Mouse (Mus musculus) G1E (cell line): ENCODE measurements around the gene Rps2.

Experiments used
- CTCF ChIP-seq: IDR thresholded peaks from 2 replicates; pipeline ENCODE4 v1.5.1; 2012; ENCODE audit warnings: low read depth, low read length, inconsistent platforms, mixed read lengths
- GATA1 ChIP-seq: IDR thresholded peaks from 2 replicates; pipeline ENCODE4 v1.6.1; 2012; ENCODE audit warnings: borderline replicate concordance, low read length, inconsistent platforms, mixed read lengths
- TAL1 ChIP-seq: conservative IDR thresholded peaks from 2 replicates; pipeline ENCODE4 v1.6.1; 2012; ENCODE audit warnings: low read depth, low read length, inconsistent platforms, mixed read lengths

GRCm38 (mm10) chr17:24674277-24674676 is 43.6 kb upstream of the Rps2 start:
- no peak for TF ChIP-seq CTCF
- TF ChIP-seq GATA1, result no peak
- TF ChIP-seq TAL1, result no peak
